Mouse (Mus musculus) cerebellum, adult 2 months (tissue): ENCODE results near the gene Tor3a.

Source experiments
- CTCF ChIP-seq: fragments of 200-500 bp; IDR thresholded peaks from 2 replicates; pipeline ENCODE4 v1.5.1; 2011; ENCODE audit warnings: low read depth, mild to moderate bottlenecking, control low read depth, low read length, moderate library complexity, borderline replicate concordance; ENCODE audit not compliant: insufficient read depth
- POLR2A ChIP-seq: fragments of 200-500 bp; IDR thresholded peaks from 2 replicates; pipeline ENCODE4 v1.6.1; 2011; ENCODE audit warnings: low read length, control low read depth, borderline replicate concordance; ENCODE audit not compliant: insufficient read depth

GRCm38 (mm10) chr1:156668602-156669001, 5.6 kb downstream of the Tor3a start:
- TF ChIP-seq POLR2A (no peak), CTCF (no peak)
